22 mouse cellular contexts compared by ENCODE assay signal in the genomic region with DNA sequence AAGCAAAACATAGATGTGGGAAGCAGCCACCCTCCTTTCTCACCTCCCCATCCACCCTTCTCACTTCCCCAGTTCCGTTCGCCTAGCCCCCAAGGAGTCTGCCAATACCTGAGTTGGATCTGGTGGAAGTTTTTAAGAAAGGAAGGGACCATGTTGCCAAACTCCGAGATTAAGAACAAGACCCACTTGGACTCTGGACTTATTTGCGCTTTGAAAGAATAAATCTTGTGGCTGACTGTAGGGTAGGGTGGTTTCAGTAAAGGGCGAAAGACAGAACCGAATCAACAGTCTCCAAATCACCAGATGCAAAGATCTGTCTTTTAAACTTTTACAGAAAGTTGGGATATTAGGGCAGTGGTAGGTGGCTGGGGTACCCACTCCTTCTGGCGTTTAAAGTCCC. TPM values are rescaled to one million over a fixed set of nuclear protein-coding genes. Genes with fewer than 3 reads are reported as not detected.
DNase-seq lines count a peak whose midpoint lies in the region; ATAC-seq and TF ChIP-seq lines count a peak whose summit lies in the region.
"Had no signal": no experiment of that assay in that cellular context is flagged by ENCODE, and none has a peak within 500 bp of the region (broad histone marks: within the 10 kb centered on the region; RNA-seq: fewer than 3 reads in every experiment).

No protein-coding gene starts in this region.

- peak; percentile 39 for DNase-seq in hindbrain, embryonic 11.5 days (ENCODE audit: low spot score)
- DNase-seq in lung, adult 2 months: no peak
- DNase-seq in embryonic facial prominence, embryonic 10.5 days (ENCODE audit: low spot score): no peak
- DNase-seq in cerebellum, adult 2 months: no peak
- DNase-seq: adrenal gland, postnatal 25 days; cerebellum, adult 11-12 months; cerebellum, postnatal 25 days; gastrocnemius, postnatal 36 days; layer of hippocampus, postnatal 36 days; lung, postnatal 14 days; right cerebral cortex, postnatal 14 days; spleen, adult 18-20 months; thymus, adult 18-20 months had no signal

- H3K4me2 ChIP-seq in hindbrain, embryonic 11.5 days (replicated peaks; ENCODE audit: low read depth, low read length): no peak overlapping the region
- no peak overlapping the region for H3K4me2 ChIP-seq in hindbrain, embryonic 13.5 days
- H3K4me2 ChIP-seq in lung, embryonic 15.5 days: peak overlapping the region; percentile 83
- peak overlapping the region; percentile 70 for H3K4me2 ChIP-seq in limb, embryonic 13.5 days (replicated peaks)
- H3K4me2 ChIP-seq: heart, embryonic 15.5 days; liver, embryonic 11.5 days had no signal

- no peak for TF ChIP-seq POLR2A in lung, adult 2 months (IDR thresholded peaks at IDR 0.05; ENCODE audit: borderline replicate concordance, extremely low read depth, low read depth, low read length)
- no peak for TF ChIP-seq POLR2A in cerebellum, adult 2 months (IDR thresholded peaks at IDR 0.05; ENCODE audit: borderline replicate concordance, insufficient read depth, low read length)

- H3K4me3 ChIP-seq in hindbrain, embryonic 11.5 days (ENCODE audit: low read depth, low read length): no peak overlapping the region
- H3K4me3 ChIP-seq in hindbrain, embryonic 13.5 days: no peak overlapping the region
- no peak overlapping the region for H3K4me3 ChIP-seq in lung, embryonic 15.5 days
- no peak overlapping the region for H3K4me3 ChIP-seq in lung, adult 2 months (replicated peaks; ENCODE audit: extremely low read depth, low read depth, low read length)
- no peak overlapping the region for H3K4me3 ChIP-seq in embryonic facial prominence, embryonic 10.5 days
- H3K4me3 ChIP-seq in limb, embryonic 13.5 days: no peak overlapping the region; the same call in 1 of the 2 replicates
- no peak overlapping the region for H3K4me3 ChIP-seq in cerebellum, adult 2 months (replicated peaks; ENCODE audit: insufficient read depth, low read depth, low read length)
- H3K4me3 ChIP-seq: erythroblast, embryonic 14.5 days; heart, embryonic 15.5 days; layer of hippocampus, adult 2 months had no signal

- ATAC-seq in hindbrain, embryonic 11.5 days (ENCODE audit: low FRiP score): no peak
- ATAC-seq in hindbrain, embryonic 13.5 days (ENCODE audit: low FRiP score): no peak
- ATAC-seq in lung, embryonic 15.5 days (ENCODE audit: borderline replicate concordance, extremely low read depth, low FRiP score, low TSS enrichment): no peak
- ATAC-seq in limb, embryonic 13.5 days (ENCODE audit: low FRiP score, low read depth): no peak
- ATAC-seq: forebrain, embryonic 16.5 days had no signal

- WGBS in hindbrain, embryonic 11.5 days: 8% methylated on average over 7 of the region's 7 CpGs
- 8% methylated on average over 7 of the region's 7 CpGs for WGBS in hindbrain, embryonic 13.5 days
- WGBS in lung, embryonic 15.5 days: 21% methylated on average over 7 of the region's 7 CpGs
- 61% methylated on average over 7 of the region's 7 CpGs for WGBS in lung, adult 2 months
- WGBS in embryonic facial prominence, embryonic 10.5 days: 5% methylated on average over 7 of the region's 7 CpGs
- 20% methylated on average over 7 of the region's 7 CpGs for WGBS in limb, embryonic 13.5 days
- WGBS in cerebellum, adult 2 months: 10% methylated on average over 7 of the region's 7 CpGs

- no peaks in the 10 kb centered on the region for H3K9me3 ChIP-seq in hindbrain, embryonic 11.5 days (ENCODE audit: control insufficient read depth, low read length)
- H3K9me3 ChIP-seq in hindbrain, embryonic 13.5 days: no peaks in the 10 kb centered on the region
- no peaks in the 10 kb centered on the region for H3K9me3 ChIP-seq in lung, embryonic 15.5 days
- H3K9me3 ChIP-seq in embryonic facial prominence, embryonic 10.5 days: no peaks in the 10 kb centered on the region
- H3K9me3 ChIP-seq in limb, embryonic 13.5 days: no peaks in the 10 kb centered on the region
- H3K9me3 ChIP-seq: heart, embryonic 15.5 days had no signal

- H3K4me1 ChIP-seq in hindbrain, embryonic 11.5 days (replicated peaks; ENCODE audit: control insufficient read depth, insufficient read depth, low read length): peaks cover 2% of the 10 kb centered on the region; the same call in 1 of the 2 replicates
- H3K4me1 ChIP-seq in hindbrain, embryonic 13.5 days (replicated peaks): peaks cover 60% of the 10 kb centered on the region
- peaks cover 29% of the 10 kb centered on the region for H3K4me1 ChIP-seq in lung, embryonic 15.5 days
- peaks cover under 1% of the 10 kb centered on the region; the same call in 1 of the 2 replicates for H3K4me1 ChIP-seq in lung, adult 2 months (ENCODE audit: control insufficient read depth, insufficient read depth, low read length)
- peaks cover 86% of the 10 kb centered on the region for H3K4me1 ChIP-seq in embryonic facial prominence, embryonic 10.5 days
- H3K4me1 ChIP-seq in limb, embryonic 13.5 days: peaks cover 47% of the 10 kb centered on the region
- H3K4me1 ChIP-seq in cerebellum, adult 2 months (ENCODE audit: control insufficient read depth, insufficient read depth, low read length): peaks cover 9% of the 10 kb centered on the region

- H3K9ac ChIP-seq in hindbrain, embryonic 11.5 days (ENCODE audit: low read depth, low read length): no peak overlapping the region
- H3K9ac ChIP-seq in hindbrain, embryonic 13.5 days: no peak overlapping the region
- 0 out of 2 replicates have a peak overlapping the region, but pooled peaks have one; percentile 2 for H3K9ac ChIP-seq in lung, embryonic 15.5 days
- H3K9ac ChIP-seq in limb, embryonic 13.5 days: 0 out of 2 replicates have a peak overlapping the region, but pooled peaks have one; percentile 50
- H3K9ac ChIP-seq: heart, embryonic 15.5 days had no signal

- peaks cover 42% of the 10 kb centered on the region for H3K27me3 ChIP-seq in hindbrain, embryonic 11.5 days (ENCODE audit: control insufficient read depth, insufficient read depth, low read length)
- H3K27me3 ChIP-seq in hindbrain, embryonic 13.5 days: peaks cover 89% of the 10 kb centered on the region
- H3K27me3 ChIP-seq in lung, embryonic 15.5 days: peaks cover 45% of the 10 kb centered on the region
- H3K27me3 ChIP-seq in embryonic facial prominence, embryonic 10.5 days (replicated peaks; ENCODE audit: low read depth, poor library complexity, severe bottlenecking): peaks cover 58% of the 10 kb centered on the region
- peaks cover 4% of the 10 kb centered on the region; the same call in 1 of the 2 replicates for H3K27me3 ChIP-seq in limb, embryonic 13.5 days
- H3K27me3 ChIP-seq in cerebellum, adult 2 months (ENCODE audit: control insufficient read depth, insufficient read depth, low read length): peaks cover 29% of the 10 kb centered on the region; the same call in 1 of the 2 replicates
- H3K27me3 ChIP-seq: CH12.LX had no signal

- no peak overlapping the region for H3K27ac ChIP-seq in hindbrain, embryonic 11.5 days (ENCODE audit: low read depth, low read length)
- H3K27ac ChIP-seq in hindbrain, embryonic 13.5 days: no peak overlapping the region
- peak overlapping the region; percentile 98 for H3K27ac ChIP-seq in lung, embryonic 15.5 days
- H3K27ac ChIP-seq in embryonic facial prominence, embryonic 10.5 days (replicated peaks): 0 out of 2 replicates have a peak overlapping the region, but pooled peaks have one; percentile 30
- peak overlapping the region; percentile 99 for H3K27ac ChIP-seq in limb, embryonic 13.5 days
- H3K27ac ChIP-seq in cerebellum, adult 2 months (ENCODE audit: insufficient read depth, low read length): no peak overlapping the region
- H3K27ac ChIP-seq: heart, embryonic 15.5 days; layer of hippocampus, adult 2 months had no signal

- H3K36me3 ChIP-seq in hindbrain, embryonic 11.5 days (ENCODE audit: control insufficient read depth, insufficient read depth, low read length): no peaks in the 10 kb centered on the region
- H3K36me3 ChIP-seq in hindbrain, embryonic 13.5 days: no peaks in the 10 kb centered on the region
- no peaks in the 10 kb centered on the region for H3K36me3 ChIP-seq in lung, embryonic 15.5 days
- H3K36me3 ChIP-seq in embryonic facial prominence, embryonic 10.5 days (replicated peaks): no peaks in the 10 kb centered on the region
- H3K36me3 ChIP-seq in limb, embryonic 13.5 days: no peaks in the 10 kb centered on the region
- H3K36me3 ChIP-seq: heart, embryonic 15.5 days had no signal

- TF ChIP-seq CTCF in lung, adult 2 months (IDR thresholded peaks at IDR 0.05; ENCODE audit: insufficient read depth, low read length): no peak
- no peak for TF ChIP-seq CTCF in cerebellum, adult 2 months (IDR thresholded peaks at IDR 0.05; ENCODE audit: borderline replicate concordance, insufficient read depth, low read depth, low read length)

RNA-seq across cellular contexts. Expression of a gene that starts 36.0 kb away (rescaled TPM):
- 40.2 and 44.3 TPM in 2 replicates for polyA plus RNA-seq in hindbrain, embryonic 11.5 days (2014; fragmentation: Nextera tagmentation; extraction: Ambion mirVana)
- 12.3 and 18.4 TPM in 2 replicates for polyA plus RNA-seq in hindbrain, embryonic 13.5 days (2015; fragmentation: Nextera tagmentation; extraction: Ambion mirVana)
- polyA plus RNA-seq in lung, embryonic 15.5 days (2015; fragmentation: Nextera tagmentation; extraction: Ambion mirVana): 65.4 and 68.8 TPM in 2 replicates
- 13.5 and 16.0 TPM in 2 replicates for polyA plus RNA-seq in lung, adult 2 months (2012; rRNA removed)
- 52.0 and 53.0 TPM in 2 replicates for polyA plus RNA-seq in embryonic facial prominence, embryonic 10.5 days (2016; fragmentation: Nextera tagmentation; extraction: Ambion mirVana)
- 87.4 and 90.7 TPM in 2 replicates for polyA plus RNA-seq in limb, embryonic 13.5 days (2015; fragmentation: Nextera tagmentation; extraction: Ambion mirVana)
- polyA plus RNA-seq in cerebellum, adult 2 months (2012; rRNA removed): 2.6 and 4.3 TPM in 2 replicates

Comparison
In these comparisons a context has a peak if more than half of its experiments do, and no peak if none do; other contexts are left out.
1. H3K27ac ChIP-seq: peak in lung, embryonic 15.5 days (single experiment), embryonic facial prominence, embryonic 10.5 days (single experiment) and limb, embryonic 13.5 days (single experiment); none in hindbrain, embryonic 11.5 days (single experiment), hindbrain, embryonic 13.5 days (single experiment) and cerebellum, adult 2 months (single experiment).
2. H3K4me2 ChIP-seq: peak in lung, embryonic 15.5 days (single experiment) and limb, embryonic 13.5 days (single experiment); none in hindbrain, embryonic 11.5 days (single experiment) and hindbrain, embryonic 13.5 days (single experiment).
3. H3K9ac ChIP-seq: peak in lung, embryonic 15.5 days (single experiment) and limb, embryonic 13.5 days (single experiment); none in hindbrain, embryonic 11.5 days (single experiment) and hindbrain, embryonic 13.5 days (single experiment).